Mouse (Mus musculus) adrenal gland, adult 2 months (tissue): ENCODE measurements around the gene Grm5. TPM values are rescaled to one million over a fixed set of nuclear protein-coding genes. Genes with fewer than 3 reads are reported as not detected.

Experiments used
- DNase-seq: peaks from one replicate; pipeline ENCODE4 v3.0.0; 2021
- long read RNA-seq: library from polyadenylated mRNA; stranded (forward); transcript quantifications from one replicate; pipeline ENCODE4 v2.0.0, GENCODE M21; 2021
- polyA plus RNA-seq: library from polyadenylated mRNA; depleted of rRNA; stranded (reverse); fragments of >200 nt; gene quantifications from 2 replicates; pipeline ENCODE4 v1.2.3, GENCODE M21; 2012; rRNA removed
- total RNA-seq, 2 experiments: library from RNA; stranded (reverse); gene quantifications; 2 replicates each; pipeline ENCODE4 v1.2.3; 2021

The Grm5 gene
- total RNA-seq (not detected), polyA plus RNA-seq (not detected in 2 replicates)
- long read RNA-seq: 0 reads

- DNase-seq: no peak
Observed at GRCm38 (mm10) chr7:87583868-87584267, at the start of gene Grm5. Gene Grm5, plus strand, starts transcription at chr7:87584168.

GRCm38 (mm10) chr7:87539031-87539430 lies 44.9 kb upstream of the Grm5 start:
- peak; percentile 22 for DNase-seq

GRCm38 (mm10) chr7:87565300-87565699 lies 18.7 kb upstream of the Grm5 start:
- peak; percentile 9 for DNase-seq

- DNase-seq: no peak
Observed at GRCm38 (mm10) chr7:87566476-87566875, 17.5 kb upstream of the Grm5 start.

GRCm38 (mm10) chr7:87584281-87584701 lies 323 bp downstream of the Grm5 start:
- DNase-seq: no peak

GRCm38 (mm10) chr7:87586271-87586937 lies 2.4 kb downstream of the Grm5 start:
- DNase-seq: no peak

GRCm38 (mm10) chr7:87587976-87588375 lies 4.0 kb downstream of the Grm5 start:
- DNase-seq: no peak

- no peak for DNase-seq
Observed at GRCm38 (mm10) chr7:87626251-87626650, 42.3 kb downstream of the Grm5 start.

- DNase-seq: no peak
Observed at GRCm38 (mm10) chr7:87635530-87635929, 51.6 kb downstream of the Grm5 start.

- no peak for DNase-seq
Observed at GRCm38 (mm10) chr7:87650610-87651009, 66.6 kb downstream of the Grm5 start.

GRCm38 (mm10) chr7:87661794-87662193 lies 77.8 kb downstream of the Grm5 start:
- no peak for DNase-seq

GRCm38 (mm10) chr7:87664041-87664440 lies 80.1 kb downstream of the Grm5 start:
- DNase-seq: no peak

GRCm38 (mm10) chr7:87716393-87716792 lies 132.4 kb downstream of the Grm5 start:
- DNase-seq: no peak

GRCm38 (mm10) chr7:87718631-87719030 lies 134.7 kb downstream of the Grm5 start:
- DNase-seq: no peak

- DNase-seq: no peak
Observed at GRCm38 (mm10) chr7:87734511-87734910, 150.5 kb downstream of the Grm5 start.

GRCm38 (mm10) chr7:87761945-87762344 lies 178.0 kb downstream of the Grm5 start:
- DNase-seq: no peak

- no peak for DNase-seq
Observed at GRCm38 (mm10) chr7:87762376-87762775, 178.4 kb downstream of the Grm5 start.

- DNase-seq: no peak
Observed at GRCm38 (mm10) chr7:87787560-87787959, 203.6 kb downstream of the Grm5 start.

- no peak for DNase-seq
Observed at GRCm38 (mm10) chr7:87788963-87789362, 205.0 kb downstream of the Grm5 start.

GRCm38 (mm10) chr7:87793896-87794295 lies 209.9 kb downstream of the Grm5 start:
- no peak for DNase-seq

- DNase-seq: no peak
Observed at GRCm38 (mm10) chr7:87824898-87825297, 240.9 kb downstream of the Grm5 start.

GRCm38 (mm10) chr7:87834669-87835068 lies 250.7 kb downstream of the Grm5 start:
- no peak for DNase-seq

GRCm38 (mm10) chr7:87838579-87838978 lies 254.6 kb downstream of the Grm5 start:
- no peak for DNase-seq

- no peak for DNase-seq
Observed at GRCm38 (mm10) chr7:87843496-87843895, 259.5 kb downstream of the Grm5 start.
